Mouse (Mus musculus) intestine, embryonic 16.5 days (tissue): Measurements from ENCODE around the gene Dlg5. TPM values are rescaled to one million over a fixed set of nuclear protein-coding genes. Genes with fewer than 3 reads are reported as not detected.

Source experiments
- ATAC-seq: fragments of 200-750 bp; cut with Nextera tagmentation; 2 replicates; pipeline ENCODE4 v1.8.0; 2017; ENCODE audit warnings: moderate TSS enrichment, moderate library complexity
- H3K27ac ChIP-seq: fragments of 300-500 bp; sonication (generic); 2 replicates; pipeline ENCODE4 v1.5.1; 2014; ENCODE audit warnings: mild to moderate bottlenecking, low read length
- H3K27me3 ChIP-seq: fragments of 300-500 bp; sonication (generic); replicated peaks from 2 replicates; pipeline ENCODE4 v1.6.1; 2014; ENCODE audit warnings: low read length, control low read depth, mixed read lengths; ENCODE audit not compliant: control insufficient read depth, insufficient read depth
- H3K36me3 ChIP-seq: fragments of 300-500 bp; sonication (generic); 2 replicates; pipeline ENCODE4 v1.6.1; 2014; ENCODE audit warnings: low read length, control low read depth; ENCODE audit not compliant: control insufficient read depth, insufficient read depth
- H3K4me1 ChIP-seq: fragments of 300-500 bp; sonication (generic); 2 replicates; pipeline ENCODE4 v1.6.1; 2014; ENCODE audit warnings: low read length, control low read depth, mixed read lengths; ENCODE audit not compliant: control insufficient read depth, insufficient read depth
- H3K4me2 ChIP-seq: fragments of 300-500 bp; sonication (generic); 2 replicates; pipeline ENCODE4 v1.6.1; 2014; ENCODE audit warnings: low read depth, low read length, control low read depth
- H3K4me3 ChIP-seq: fragments of 300-500 bp; sonication (generic); 2 replicates; pipeline ENCODE4 v1.5.1; 2014; ENCODE audit warnings: mild to moderate bottlenecking, low read length
- H3K9ac ChIP-seq: fragments of 300-500 bp; sonication (generic); 2 replicates; pipeline ENCODE4 v1.6.1; 2014; ENCODE audit warnings: low read depth, low read length
- H3K9me3 ChIP-seq: fragments of 300-500 bp; sonication (generic); 2 replicates; pipeline ENCODE4 v1.6.1; 2016; ENCODE audit warnings: low read length, control low read depth; ENCODE audit not compliant: control insufficient read depth
- WGBS: fragments of 180-500 bp; shearing (Covaris S2); extraction: QIAGEN DNeasy Blood & Tissue Kit; methylation state at CpG from one replicate; pipeline ENCODE4 v1.1.7; 2014; 5-methylcytosine and 5-hydroxymethylcytosine counted together
- polyA plus RNA-seq: library from polyadenylated mRNA; unstranded; fragments of >200 nt; fragmentation: Nextera tagmentation; extraction: Ambion mirVana; gene quantifications from 2 replicates; pipeline ENCODE4 v1.2.1, GENCODE M21; 2015

The Dlg5 gene
- 7.4 and 7.8 TPM in 2 replicates for polyA plus RNA-seq

GRCm38 (mm10) chr14:24245177-24246081 lies at the start of gene Dlg5:
Gene Dlg5 (minus strand): TSS chr14:24245920.
- Histone ChIP-seq H3K27me3 (no peaks in the 10 kb centered on the region), H3K4me2 (peak within 1 kb of the TSS; percentile 94), H3K36me3 (no peaks in the 10 kb centered on the region), H3K27ac (peak within 1 kb of the TSS; percentile 91), H3K4me1 (peaks cover 13% of the 10 kb centered on the region), H3K9me3 (no peaks in the 10 kb centered on the region), H3K4me3 (peak within 1 kb of the TSS; percentile 90), H3K9ac (peak within 1 kb of the TSS; percentile 91)
- under 1% methylated on average over 77 of the region's 98 CpGs for WGBS
- peak; percentile 89 for ATAC-seq

- ATAC-seq = no peak
- WGBS = 70% methylated on average over 5 of the region's 5 CpGs
- H3K36me3 ChIP-seq = no peaks in the 10 kb centered on the region
- H3K27me3 ChIP-seq = no peaks in the 10 kb centered on the region
- H3K4me3 ChIP-seq = no peak overlapping the region
- H3K9me3 ChIP-seq = no peaks in the 10 kb centered on the region
- no peak overlapping the region for H3K9ac ChIP-seq
- no peak overlapping the region for H3K4me2 ChIP-seq
- no peaks in the 10 kb centered on the region for H3K4me1 ChIP-seq
- H3K27ac ChIP-seq = no peak overlapping the region
Observed at GRCm38 (mm10) chr14:24293631-24294030, 47.9 kb upstream of the Dlg5 start.

- ATAC-seq = no peak
- Histone ChIP-seq H3K36me3 (no peaks in the 10 kb centered on the region), H3K27ac (no peak within 1 kb of the TSS), H3K27me3 (no peaks in the 10 kb centered on the region), H3K9me3 (no peaks in the 10 kb centered on the region), H3K4me2 (no peak within 1 kb of the TSS), H3K4me1 (no peaks in the 10 kb centered on the region), H3K4me3 (no peak within 1 kb of the TSS), H3K9ac (no peak within 1 kb of the TSS)
- 45% methylated on average over 3 of the region's 3 CpGs for WGBS
Observed at GRCm38 (mm10) chr14:24292914-24293313, 47.2 kb upstream of the Dlg5 start, which contains the start of gene E330034G19Rik. Gene E330034G19Rik (plus strand): TSS chr14:24293214.

- H3K4me2 ChIP-seq = no peak overlapping the region
Observed at GRCm38 (mm10) chr14:24290726-24291125, 45.0 kb upstream of the Dlg5 start.

DNA sequence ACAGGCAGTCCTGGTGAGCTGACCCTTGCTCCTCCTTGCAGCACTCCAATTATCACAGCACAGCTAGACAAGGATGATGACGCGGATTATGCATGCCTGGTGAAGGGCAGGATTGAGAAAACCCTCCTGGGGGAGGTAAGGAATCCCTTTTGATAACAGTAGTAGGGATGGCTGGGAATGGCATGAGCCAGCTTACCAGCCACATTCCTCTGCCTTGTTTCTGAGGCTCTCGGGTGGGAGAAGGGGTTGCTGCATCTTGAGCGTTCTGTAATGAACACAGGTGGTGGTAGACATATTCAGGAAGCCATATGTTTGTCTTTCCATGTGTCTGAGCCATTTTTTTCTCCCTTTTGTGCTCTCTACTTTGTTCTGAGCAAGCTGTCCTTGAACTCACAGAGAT lies 40.4 kb upstream of the Dlg5 start:
- WGBS = 55% methylated on average over 4 of the region's 4 CpGs
- no peaks in the 10 kb centered on the region for H3K9me3 ChIP-seq

More at GRCm38 (mm10) chr14:24290726-24291125, 45.0 kb upstream of the Dlg5 start:
- Histone ChIP-seq H3K27me3 (no peaks in the 10 kb centered on the region), H3K4me3 (no peak overlapping the region), H3K27ac (no peak overlapping the region), H3K9me3 (no peaks in the 10 kb centered on the region), H3K4me1 (no peaks in the 10 kb centered on the region), H3K36me3 (no peaks in the 10 kb centered on the region), H3K9ac (no peak overlapping the region)
- no peak for ATAC-seq

DNA sequence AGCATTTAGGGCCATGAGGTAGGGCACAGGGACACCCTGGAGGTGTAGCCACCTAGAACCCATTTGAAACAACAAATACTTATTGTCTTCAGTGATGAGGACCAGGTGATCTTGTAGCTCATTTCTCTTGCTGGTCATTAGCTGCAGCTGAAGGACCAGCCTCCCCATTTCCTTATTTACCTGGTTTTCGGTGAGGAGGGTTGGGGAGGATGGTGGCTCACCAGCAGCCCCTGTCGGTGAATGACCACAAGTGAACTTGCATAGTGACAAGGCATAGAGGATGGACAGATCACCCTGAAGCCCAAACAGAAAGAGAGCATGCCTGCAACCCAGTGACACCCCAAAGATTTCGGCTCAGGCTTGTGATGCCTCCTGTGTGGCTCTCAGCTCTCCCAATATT lies 36.6 kb upstream of the Dlg5 start:
- no peak for ATAC-seq
- Histone ChIP-seq H3K9ac (no peak overlapping the region), H3K27me3 (no peaks in the 10 kb centered on the region), H3K4me1 (no peaks in the 10 kb centered on the region), H3K4me3 (no peak overlapping the region), H3K4me2 (no peak overlapping the region), H3K27ac (no peak overlapping the region), H3K9me3 (no peaks in the 10 kb centered on the region), H3K36me3 (no peaks in the 10 kb centered on the region)
- WGBS = 58% methylated on average over 3 of the region's 3 CpGs

More for the DNA sequence above, 40.4 kb upstream of the Dlg5 start:
- ATAC-seq = no peak
- H3K4me3 ChIP-seq = no peak overlapping the region
- H3K4me1 ChIP-seq = no peaks in the 10 kb centered on the region
- no peaks in the 10 kb centered on the region for H3K36me3 ChIP-seq
- no peaks in the 10 kb centered on the region for H3K27me3 ChIP-seq
- H3K27ac ChIP-seq = no peak overlapping the region
- H3K4me2 ChIP-seq = no peak overlapping the region
- H3K9ac ChIP-seq = no peak overlapping the region

GRCm38 (mm10) chr14:24281278-24281677 lies 35.6 kb upstream of the Dlg5 start:
- Histone ChIP-seq H3K4me2 (no peak overlapping the region), H3K9ac (no peak overlapping the region), H3K36me3 (no peaks in the 10 kb centered on the region), H3K27me3 (no peaks in the 10 kb centered on the region), H3K4me3 (no peak overlapping the region), H3K9me3 (no peaks in the 10 kb centered on the region), H3K4me1 (no peaks in the 10 kb centered on the region), H3K27ac (no peak overlapping the region)
- no peak for ATAC-seq
- 57% methylated on average over 4 of the region's 4 CpGs for WGBS

DNA sequence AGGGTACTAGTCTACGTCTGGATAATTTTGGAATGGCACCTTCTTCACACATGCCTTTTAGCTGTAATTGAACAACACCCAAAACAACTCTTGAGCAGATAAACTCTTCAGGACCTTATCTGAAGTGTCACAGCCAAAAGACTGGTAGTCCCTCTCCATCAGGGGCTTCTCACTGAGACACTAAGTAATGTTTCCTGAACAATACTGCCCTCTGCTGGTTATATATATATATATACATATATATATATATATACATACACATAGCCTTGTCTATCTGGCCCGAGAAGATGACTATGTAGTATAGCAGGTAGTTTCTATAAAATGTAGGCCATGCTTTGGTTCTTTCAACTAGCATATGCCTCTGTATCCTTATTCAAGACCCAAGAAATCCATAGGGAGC lies 29.8 kb upstream of the Dlg5 start:
- Histone ChIP-seq H3K27ac (no peak overlapping the region), H3K9me3 (no peaks in the 10 kb centered on the region), H3K4me2 (no peak overlapping the region), H3K4me3 (no peak overlapping the region), H3K27me3 (no peaks in the 10 kb centered on the region), H3K9ac (no peak overlapping the region), H3K4me1 (no peaks in the 10 kb centered on the region), H3K36me3 (no peaks in the 10 kb centered on the region)
- ATAC-seq = no peak
- WGBS = 37% methylated on average over 2 of the region's 2 CpGs

GRCm38 (mm10) chr14:24273575-24273974 lies 27.9 kb upstream of the Dlg5 start:
- peak; percentile 31; the same call in 1 of the 2 replicates for ATAC-seq

More at GRCm38 (mm10) chr14:24273575-24273974, 27.9 kb upstream of the Dlg5 start:
- Histone ChIP-seq H3K27me3 (no peaks in the 10 kb centered on the region), H3K9ac (no peak overlapping the region), H3K4me3 (no peak overlapping the region), H3K9me3 (no peaks in the 10 kb centered on the region), H3K27ac (no peak overlapping the region), H3K36me3 (no peaks in the 10 kb centered on the region), H3K4me2 (no peak overlapping the region), H3K4me1 (no peaks in the 10 kb centered on the region)
- 49% methylated on average over 2 of the region's 2 CpGs for whole genome bisulfite sequencing
